Mouse (Mus musculus): Measurements from ENCODE around the gene Fbxl18.
"Not testable (repeated sequence)": the region's sequence is repeated elsewhere in the genome, so short reads cannot be mapped to it uniquely, and the experiment has no call there.

Fbxl18 gene

DNA sequence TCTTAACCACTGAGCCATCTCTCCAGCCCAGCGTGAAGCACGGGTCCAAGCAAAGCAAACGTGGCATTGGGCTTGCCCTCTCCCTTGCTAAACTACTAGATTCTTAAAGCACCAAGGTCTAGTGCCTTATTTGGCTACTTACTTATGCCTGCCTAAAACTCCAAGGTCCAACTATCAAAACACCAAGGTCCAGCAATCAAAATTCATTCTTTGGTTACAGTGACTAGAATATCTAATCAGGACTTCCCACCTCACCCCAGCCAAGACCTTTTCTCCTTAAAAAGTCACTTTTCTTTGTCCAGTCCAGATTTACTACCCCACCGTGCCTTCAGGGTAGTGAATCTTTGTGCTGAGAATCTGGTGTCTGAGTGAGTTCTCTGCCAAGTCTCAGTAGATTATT lies 3.1 kb upstream of the Fbxl18 start:
- no peak for DNase-seq

DNA sequence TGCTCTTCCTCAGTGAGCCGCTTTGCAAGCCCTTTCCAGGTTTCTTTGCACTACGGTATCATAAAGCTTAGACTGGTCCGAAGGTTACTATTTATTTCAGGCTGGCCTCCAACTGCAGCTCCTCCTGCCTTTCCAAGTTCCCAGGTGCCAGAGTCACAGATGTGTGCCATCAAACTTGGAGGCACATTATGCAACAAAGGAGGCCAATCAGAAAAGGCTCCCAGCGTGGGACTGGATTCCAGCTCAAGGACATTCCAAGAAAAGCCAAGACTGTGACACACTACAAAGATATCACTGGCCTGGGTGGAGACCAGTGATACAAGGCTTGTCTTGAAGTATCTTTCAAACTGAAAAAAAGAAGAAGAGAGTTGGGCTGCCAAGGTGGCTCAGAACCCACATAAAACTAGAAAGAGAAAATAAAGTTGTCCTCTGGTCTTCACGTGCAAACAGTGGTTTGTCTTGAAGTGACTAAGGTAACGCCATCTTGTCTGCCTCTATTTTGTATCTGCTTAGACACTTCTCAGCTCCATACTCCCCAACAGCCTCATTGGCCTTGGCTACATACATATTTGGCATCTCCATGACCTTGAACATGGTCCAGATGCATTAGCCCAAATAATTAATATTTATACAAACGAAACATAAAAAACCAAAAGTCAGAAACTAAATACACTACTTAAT lies 2.5 kb upstream of the Fbxl18 start:
- no peak for DNase-seq

DNA sequence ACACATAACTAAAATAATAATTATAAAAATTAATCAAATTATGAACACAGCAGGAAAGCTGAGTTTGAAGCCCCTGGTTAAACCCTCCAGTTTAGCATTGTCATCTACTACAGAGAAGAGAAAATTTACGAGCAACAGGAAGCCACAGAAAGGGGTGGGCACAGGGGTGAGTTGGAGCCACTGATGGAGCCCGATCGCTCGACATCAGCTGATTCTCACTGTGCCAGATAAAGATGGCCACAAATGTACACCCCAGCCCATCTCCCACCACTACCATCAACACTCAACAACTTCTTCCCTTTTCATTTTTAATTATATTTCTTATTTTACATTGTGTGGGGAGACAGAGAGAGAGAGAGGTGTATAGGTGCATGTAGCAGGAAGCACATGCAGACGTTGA lies 1.5 kb upstream of the Fbxl18 start:
- no peak for DNase-seq

DNA sequence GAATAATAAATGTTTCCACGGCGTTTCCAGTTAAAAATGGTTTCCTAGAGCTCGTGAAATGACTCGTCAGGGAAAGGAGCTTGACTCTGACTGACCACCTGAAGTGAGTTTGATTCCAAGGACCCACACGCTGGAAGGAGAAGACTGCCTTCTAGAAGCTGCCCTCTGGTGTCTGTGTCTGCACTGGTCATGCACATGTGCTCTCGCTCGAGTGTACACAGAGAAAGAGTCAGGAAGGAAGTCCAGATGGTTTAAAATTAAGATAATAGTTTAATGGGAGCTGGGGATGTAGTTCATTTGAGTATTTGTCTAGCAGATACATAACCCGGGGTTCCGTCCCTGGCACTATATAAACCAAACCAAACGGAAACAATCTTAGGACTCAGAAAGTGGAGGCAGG lies 971 bp upstream of the Fbxl18 start:
- DNase-seq, result no peak

DNA sequence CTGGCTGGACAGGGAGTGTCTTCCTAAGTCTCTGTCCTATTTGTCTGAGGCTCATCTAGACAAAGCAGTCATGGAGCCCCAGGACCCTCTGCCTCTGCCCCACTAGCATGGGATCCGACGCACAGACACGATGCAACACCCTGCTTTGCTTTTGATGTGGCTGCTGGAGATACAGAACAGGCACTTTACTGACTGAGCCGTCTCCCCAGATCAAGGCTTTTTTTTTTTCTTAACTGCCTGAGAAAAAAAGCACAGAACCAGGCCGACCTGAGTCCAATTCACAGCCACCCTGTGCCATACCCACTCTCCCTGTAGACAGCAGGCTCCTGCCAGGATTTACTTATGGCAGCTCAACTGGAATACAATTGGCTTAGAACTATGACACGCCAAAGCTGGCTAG lies 3.8 kb downstream of the Fbxl18 start:
- DNase-seq, result peak; percentile 58

DNA sequence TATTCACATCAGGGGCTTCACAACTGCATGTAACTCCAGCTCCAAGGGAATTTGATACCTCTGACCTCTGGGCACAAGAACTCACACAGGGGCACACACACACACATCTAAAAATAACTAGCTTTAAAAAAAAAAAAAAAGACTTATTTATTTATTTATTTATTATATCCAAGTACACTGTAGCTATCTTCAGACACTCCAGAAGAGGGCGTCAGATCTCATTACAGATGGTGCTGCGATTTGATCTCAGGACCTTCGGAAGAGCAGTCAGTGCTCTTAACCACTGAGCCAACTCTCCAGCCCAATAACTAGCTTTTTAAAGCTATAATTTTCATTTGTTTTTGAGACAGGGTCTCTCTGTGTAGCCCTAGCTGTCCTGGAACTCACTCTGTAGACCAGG lies 7.7 kb downstream of the Fbxl18 start:
- not testable (repeated sequence) for DNase-seq

DNA sequence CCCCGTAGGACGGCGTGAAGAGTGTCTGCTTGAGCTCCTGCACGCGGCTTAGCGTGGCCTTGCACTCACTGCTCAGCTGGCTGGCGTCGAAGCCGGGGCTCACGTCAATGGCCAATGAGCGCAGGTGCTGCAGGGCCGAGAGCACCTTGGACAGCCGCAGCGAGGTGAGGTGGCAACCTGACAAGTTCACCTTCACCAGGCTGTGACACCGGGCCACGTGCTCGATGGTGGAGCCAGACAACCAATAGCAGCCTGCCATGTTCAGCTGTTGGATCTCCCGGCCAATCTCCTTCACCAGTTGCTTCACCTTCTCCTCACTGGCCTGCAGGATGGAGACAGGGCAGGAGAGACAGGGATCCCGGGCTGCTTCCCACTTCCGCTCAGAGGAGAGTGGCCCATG lies 8.5 kb downstream of the Fbxl18 start:
- peak; percentile 8 for DNase-seq

DNA sequence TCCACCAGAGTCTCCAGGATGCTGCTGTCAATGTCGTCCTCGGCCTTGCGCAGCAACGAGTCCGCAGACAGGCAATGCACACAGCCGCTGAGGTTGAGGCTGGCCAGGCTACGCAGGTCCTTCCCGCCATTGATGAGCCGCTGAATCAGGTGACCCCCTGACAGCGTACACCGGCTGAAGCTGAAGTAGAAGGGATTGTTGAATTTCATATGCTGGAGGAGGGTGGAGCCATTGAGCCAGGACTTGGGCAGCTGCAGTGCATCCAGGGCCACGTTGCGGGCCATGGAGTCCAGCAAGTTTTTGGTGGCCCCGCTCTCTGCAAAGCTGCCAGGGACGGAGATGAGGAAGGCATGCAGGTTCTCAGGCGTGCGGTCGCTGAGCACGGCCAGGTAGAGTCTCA lies 9.0 kb downstream of the Fbxl18 start:
- no peak for DNase-seq

DNA sequence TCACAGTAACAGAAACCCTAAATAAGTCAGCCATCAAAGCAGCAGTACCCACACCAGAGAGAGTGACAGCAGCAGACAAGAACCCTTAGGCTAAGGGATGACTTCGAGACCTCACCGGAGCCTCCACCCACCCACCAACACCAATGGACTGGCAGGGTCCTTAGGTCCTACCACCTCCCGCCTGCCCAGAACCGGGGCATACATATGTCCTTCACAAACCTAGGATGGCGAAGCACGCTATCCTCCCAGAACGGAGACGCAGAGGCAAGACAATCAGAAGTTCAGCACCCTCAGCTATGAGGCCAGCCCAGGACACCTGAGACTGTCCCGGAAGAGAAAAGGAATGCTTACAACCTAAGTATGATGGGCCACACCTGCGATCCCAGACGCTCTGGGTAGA lies 12.8 kb downstream of the Fbxl18 start:
- no peak for DNase-seq

DNA sequence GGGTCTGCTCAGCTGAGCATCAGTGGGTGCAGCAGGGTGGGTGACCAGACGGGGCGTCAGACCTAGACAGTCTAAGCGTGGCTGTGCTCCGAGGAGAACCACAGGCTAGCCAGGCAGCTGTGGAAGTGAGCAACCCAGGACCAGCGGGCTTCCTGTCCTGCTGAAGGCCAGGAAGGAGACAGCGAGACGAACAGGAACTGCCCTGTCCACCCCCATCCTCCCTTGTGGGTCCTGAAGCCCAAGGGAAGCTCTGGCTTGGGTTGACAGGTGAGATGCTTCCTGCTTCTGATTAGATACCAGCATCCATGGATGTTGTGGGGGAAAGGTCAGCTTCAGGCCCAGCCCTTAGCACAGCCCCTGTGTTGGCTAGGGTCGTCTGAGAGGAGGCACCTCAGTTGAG lies 13.3 kb downstream of the Fbxl18 start:
- DNase-seq, result no peak

DNA sequence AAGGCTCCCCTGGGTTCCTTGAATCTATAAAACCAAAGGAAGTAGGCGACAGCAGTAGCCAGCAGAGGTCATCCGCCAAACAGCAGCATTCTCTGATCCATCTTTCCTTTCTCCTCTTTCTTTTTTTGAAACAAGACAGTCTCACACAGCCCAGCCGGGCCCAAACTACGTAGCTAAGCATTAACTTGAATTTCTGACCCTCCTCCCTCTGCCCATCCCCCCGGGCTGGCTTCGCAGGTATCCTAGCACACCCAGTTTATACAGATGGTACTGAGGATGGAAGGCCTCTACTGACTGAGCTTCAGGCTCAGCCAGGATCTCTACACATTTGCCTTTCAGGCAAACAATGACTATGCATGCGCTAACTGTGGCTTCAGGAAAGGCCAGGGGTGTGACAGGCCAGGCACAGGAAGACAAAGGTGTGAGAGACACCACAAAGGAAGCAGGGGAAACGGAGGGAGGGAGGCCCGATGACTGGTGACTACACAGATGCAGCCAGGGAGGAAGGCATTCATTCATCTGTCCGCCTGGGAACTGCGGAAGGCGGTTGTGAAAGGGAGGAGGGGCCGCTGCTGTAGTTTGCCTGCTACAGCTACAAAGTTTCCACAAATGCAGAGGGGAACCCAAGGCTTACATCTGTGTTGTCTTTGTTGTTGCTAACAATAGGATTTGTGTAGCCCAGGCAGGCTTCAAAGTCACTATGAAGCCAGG lies 14.3 kb downstream of the Fbxl18 start:
- peak; percentile 45 for DNase-seq

DNA sequence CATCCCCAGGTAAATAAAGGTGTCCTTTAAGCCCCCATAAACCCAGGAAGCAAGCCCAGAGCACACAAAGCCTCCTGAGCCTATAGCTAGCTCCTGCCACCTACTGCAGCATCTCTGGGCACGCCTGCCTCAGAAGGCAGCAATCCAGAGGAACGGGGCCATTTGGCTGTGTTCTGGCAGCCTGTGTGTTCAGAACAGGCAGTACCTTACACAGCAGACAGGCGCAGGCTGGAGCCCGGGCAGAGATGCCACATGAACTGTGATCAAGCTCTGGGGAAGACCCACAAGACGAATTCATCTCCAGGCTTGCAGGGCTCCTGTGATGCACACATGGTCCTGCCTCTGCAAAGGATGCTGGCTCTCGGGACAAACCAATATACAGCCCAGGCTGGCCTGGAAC lies 15.0 kb downstream of the Fbxl18 start:
- no peak for DNase-seq

DNA sequence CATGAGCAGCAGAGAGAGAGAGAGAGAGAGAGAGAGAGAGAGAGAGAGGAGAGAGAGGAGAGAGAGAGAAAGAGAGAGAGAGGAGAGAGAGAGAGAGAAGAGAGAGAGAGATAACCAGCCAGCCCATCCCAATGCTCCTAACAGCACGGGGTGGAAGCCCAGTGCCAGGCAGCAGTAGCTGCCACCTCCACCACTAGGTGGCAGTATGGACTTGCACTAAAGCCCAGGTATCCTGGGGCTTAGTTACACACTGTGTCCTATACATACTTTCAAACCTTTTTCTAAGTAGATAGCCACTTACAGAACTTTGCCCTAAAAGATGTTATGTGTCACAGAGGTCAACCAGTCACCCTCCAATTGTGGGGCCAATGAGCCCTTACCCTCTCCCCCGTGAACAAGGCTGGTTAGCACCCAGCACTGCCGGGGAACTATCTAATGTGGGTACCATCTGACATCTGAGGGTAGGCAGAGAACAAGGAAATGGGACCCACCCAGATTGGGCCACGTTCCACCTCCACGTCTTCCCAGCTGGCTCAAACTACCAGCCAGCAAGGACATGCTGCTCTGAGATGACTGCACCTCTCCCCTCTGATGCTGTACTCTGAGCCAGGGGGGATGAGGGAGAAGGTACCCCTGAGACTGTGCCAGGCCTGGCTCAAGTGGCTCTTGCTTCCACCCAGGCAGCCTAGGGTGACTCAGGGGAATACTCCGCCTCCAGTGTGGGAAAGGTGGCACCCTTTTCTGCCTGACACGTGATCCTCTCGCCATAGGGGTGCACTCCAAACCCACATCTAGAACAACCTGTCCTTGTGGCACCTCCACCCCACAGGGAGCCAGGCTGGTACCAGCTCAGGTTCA lies 15.7 kb downstream of the Fbxl18 start:
- peak; percentile 90 for DNase-seq

DNA sequence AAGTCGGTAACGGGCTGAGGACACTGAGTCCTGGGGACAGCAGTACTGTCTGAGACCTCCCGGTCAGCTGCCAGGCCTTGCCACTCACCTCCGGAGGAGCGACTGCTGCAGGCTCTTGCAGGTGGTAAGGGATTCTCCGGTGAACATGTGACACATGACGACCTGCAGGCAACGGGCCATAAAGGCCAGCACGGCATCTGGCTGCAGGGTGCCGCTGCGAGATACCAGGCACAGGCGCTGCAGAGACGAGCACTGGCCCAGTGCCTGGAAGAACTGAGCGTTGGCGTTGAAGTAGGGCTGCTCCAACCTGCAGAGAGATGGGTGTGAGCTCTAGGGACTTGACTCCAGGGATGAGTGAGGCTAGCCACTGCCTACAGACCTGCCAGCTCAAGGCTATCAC lies 16.7 kb downstream of the Fbxl18 start:
- no peak for DNase-seq

DNA sequence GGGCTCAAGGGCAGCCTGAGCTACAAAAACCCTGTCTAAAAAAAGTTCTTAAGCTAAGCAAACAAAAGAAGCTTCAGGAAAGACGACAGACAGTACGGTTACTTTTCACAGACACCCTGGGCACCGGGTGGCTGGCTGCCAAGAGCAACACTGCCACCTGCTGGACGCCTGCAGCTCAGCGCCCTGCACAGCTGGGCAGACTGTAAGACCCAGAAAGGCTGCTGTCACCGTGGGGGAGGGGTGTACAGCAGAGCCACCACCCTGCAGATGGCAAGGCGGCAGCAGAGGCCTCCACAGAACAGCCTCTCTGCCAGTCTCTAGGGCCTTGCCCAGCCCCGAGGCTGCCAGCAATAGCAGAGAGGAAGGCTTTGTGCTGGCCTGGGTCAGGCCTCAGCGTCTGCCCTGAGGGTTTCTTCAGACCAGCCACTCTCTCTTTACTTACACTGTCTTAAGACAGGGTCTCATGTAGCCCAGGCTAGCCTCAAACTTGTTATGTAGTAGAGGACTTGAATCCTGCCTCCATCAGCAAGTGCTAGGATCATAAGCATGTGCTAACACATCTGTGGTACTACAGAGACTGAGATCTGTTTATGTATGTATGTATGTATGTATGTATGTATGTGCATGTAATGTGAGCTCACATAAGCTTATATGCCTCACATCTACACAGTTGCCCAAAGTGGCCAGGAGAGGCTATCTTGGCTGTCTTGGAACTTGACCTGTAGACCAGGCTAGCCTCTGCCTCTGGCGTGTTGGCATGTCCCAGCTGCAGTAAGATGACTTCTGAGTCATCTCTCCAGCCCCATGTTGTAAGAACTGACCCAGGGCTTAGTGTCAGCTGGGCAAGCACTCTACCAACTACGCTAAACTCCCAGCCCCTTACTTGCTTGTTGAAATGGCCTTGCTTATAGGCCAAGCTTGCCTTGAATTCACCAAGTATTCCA lies 17.6 kb downstream of the Fbxl18 start:
- DNase-seq, result peak; percentile 99

DNA sequence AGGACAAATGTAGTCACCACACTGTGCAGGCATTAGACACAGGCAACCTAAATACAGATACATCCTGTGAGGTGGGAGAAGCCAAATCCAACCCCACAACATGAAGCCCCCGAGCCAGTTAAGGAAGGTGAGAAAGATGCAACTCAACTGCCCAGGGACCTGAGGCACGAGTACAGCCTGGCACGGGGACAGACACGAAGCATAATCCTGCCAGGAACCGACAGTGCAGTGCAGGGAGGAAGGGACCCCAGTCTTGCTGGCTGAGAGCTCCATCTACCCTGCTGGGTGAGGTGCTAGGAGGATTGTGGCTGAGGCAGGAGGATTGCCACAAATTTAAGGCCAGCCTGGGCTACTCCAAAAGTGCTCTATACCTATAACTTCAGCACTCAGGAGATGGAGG lies 18.3 kb downstream of the Fbxl18 start:
- DNase-seq, result no peak

DNA sequence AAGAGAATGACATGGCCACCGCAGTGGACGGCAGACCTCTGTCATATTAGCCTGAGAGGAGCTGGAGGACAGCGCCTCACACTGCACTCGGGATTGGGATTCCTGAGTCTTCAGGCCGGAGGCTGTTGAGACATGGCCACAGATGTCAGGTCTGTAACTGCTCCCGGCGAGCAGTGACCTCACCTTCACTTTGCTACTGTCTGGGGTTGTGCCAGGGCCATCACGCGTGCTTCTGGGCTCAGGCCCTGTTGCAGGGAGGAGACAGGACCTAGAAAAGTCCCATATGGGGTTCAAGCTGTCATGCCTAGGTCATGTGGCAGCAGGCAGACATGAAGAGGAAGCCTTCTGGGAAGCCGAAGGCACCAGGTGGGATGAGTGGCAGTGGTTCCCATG lies 19.7 kb downstream of the Fbxl18 start:
- no peak for DNase-seq

DNA sequence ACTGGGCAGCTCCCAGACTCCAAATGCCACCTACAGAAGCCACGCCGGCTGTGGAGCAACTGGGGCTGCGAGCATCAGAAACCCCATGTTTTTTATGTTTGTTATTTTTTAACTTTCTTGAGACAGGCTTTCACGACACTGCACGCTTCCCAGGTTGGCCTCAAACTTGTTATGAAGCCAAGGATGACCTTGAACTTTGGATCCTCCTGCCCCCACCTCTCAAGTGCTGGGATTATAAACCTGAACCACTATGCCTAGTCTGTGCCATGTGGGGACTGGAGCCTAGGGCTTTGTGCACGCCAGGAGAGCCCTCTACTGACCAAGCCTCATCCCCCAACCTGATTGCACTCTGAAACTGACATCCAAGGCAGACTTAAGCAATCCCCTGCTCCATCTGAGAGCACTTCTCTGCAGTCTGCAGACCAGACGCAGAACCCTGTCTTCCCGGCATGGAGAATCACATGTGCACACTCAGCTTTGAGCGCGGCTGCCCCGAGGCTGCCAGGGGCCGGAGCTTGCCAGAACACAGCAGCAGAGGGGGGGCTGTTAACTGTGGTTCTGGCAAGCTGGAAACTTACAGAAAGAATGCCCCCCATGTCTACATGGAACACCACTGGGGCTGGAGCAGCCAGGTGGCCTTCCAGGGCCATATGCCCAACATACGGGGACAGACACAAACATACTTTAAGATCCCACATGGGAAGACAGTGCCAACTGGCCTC lies 20.3 kb downstream of the Fbxl18 start:
- no peak for DNase-seq

DNA sequence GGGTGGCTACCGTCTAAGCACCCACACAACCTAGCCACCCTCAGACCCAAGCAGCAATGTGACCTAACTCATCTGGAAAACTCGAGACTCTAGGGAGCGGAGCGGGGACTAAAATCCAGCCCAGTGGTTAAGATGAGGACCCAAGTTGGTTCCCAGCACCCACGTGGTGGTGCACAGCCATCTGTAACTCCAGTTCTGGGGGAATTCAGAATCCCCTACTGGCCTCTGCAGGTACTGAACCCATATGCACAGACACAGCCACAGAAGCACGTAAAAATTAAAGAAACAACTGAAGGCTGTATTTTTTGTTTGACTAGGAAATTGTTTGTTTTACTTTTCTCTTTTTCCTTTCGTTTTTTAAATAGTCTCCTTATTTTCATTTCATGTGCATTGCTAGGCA lies 21.5 kb downstream of the Fbxl18 start:
- no peak for DNase-seq

DNA sequence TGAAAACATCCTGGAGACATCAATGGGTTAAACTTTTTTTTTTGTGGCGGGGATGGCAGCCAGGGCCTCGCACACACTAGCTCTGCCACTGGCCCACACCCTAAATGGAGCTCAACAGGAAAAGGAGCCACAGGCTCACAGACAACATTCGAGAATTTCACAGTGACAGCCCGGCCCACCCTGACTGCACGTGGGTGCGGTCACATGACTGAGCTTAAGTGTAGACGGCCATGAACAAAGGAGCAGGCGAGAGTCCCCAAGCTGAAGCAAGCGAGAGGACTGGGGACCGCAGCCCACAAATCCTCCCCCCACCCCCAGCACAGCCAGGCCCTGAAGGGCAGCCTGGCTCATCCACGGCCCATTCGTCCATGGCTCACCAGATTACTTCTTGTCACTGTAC lies 23.5 kb downstream of the Fbxl18 start:
- no peak for DNase-seq

DNA sequence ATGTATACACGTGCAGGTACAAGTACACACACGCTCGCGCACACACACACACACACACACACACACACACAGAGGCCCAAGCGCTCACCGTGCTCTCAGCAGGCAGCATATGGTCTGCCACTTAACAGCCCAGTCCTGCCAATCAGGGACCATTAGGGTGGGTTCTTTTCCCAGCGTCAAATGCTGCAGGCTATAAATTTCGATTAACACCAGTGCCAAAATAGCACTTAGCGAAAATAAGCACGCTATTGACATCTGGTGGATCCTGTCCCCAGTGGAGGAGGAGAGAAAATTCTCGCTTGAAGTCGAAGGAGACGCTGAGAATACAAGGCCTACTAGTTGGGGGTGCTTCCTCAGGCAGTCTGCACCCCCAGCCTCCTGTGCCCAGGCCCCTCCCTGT lies 25.8 kb downstream of the Fbxl18 start:
- no peak for DNase-seq

DNA sequence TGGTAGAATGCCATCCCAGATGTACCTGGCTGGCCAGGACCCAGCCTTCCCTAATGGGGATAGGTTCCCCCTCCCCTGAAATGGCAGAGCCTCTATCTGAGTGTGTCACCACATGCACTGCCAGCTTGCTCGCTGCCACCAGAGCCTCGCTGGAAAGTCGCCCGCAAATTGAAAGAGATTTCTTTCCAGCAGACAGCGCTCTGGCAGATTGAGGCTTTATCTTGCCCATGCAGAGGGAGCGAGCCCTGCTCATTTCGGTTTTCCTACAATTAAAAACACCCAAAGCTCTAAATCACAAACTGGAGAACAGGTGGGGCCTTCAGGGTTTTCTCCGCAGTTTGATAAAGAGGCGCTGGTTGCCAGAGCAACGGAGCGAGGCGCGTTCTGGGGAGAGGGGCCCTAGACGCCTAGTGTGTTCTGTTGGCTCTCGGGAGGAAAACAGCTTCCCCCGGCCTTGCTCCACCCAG lies 37.4 kb downstream of the Fbxl18 start:
- DNase-seq, result no peak
